Mouse (Mus musculus) MEL (cell line): ENCODE data around the gene Pgm3.

Source experiments
- CTCF ChIP-seq, 3 experiments: IDR thresholded peaks in 2 of 3; conservative IDR thresholded peaks in 1 of 3; 2 replicates each; pipeline ENCODE4 v1.5.1; 2011 to 2012; ENCODE audit warnings: low read length in 3 of 3, low read depth in 2 of 3, mild to moderate bottlenecking in 2 of 3, improper control_type of control experiment in 1 of 3, inconsistent platforms in 1 of 3, mixed read lengths in 1 of 3, moderate library complexity in 1 of 3; ENCODE audit not compliant: control insufficient read depth in 1 of 3, insufficient read depth in 1 of 3, poor library complexity in 1 of 3, severe bottlenecking in 1 of 3
- EP300 ChIP-seq, 2 experiments: IDR thresholded peaks; 2 replicates each; pipeline ENCODE4 v1.6.1; 2011; ENCODE audit warnings: improper control_type of control experiment in 2 of 2, low read length in 2 of 2, low read depth in 1 of 2, mild to moderate bottlenecking in 1 of 2
- USF2 ChIP-seq, 2 experiments: IDR thresholded peaks; 2 replicates each; pipeline ENCODE4 v1.6.1; 2011 to 2012; ENCODE audit warnings: improper control_type of control experiment in 2 of 2, low read length in 2 of 2, borderline replicate concordance in 1 of 2, inconsistent platforms in 1 of 2, low read depth in 1 of 2, mild to moderate bottlenecking in 1 of 2; ENCODE audit not compliant: insufficient read depth in 1 of 2

GRCm38 (mm10) chr9:86579657-86580056 is 8.0 kb upstream of the Pgm3 start:
- peak; percentile 36 to 64; a peak in 2 of 4 replicates for TF ChIP-seq EP300 (IDR thresholded peaks at IDR 0.05; ENCODE audit: low read depth in 1 of 2, low read length in 2 of 2)
- no peak for TF ChIP-seq USF2 (IDR thresholded peaks at IDR 0.05; ENCODE audit: borderline replicate concordance in 1 of 2, insufficient read depth in 1 of 2, low read depth in 1 of 2, low read length in 2 of 2)
- TF ChIP-seq CTCF (IDR thresholded peaks at IDR 0.05 in 2 of 3, conservative IDR thresholded peaks at IDR 0.05 in 1 of 3; ENCODE audit: control insufficient read depth in 1 of 3, insufficient read depth in 1 of 3, low read depth in 2 of 3, low read length in 3 of 3, poor library complexity in 1 of 3, severe bottlenecking in 1 of 3), result no peak
